Mouse (Mus musculus) small intestine, adult 2 months (tissue): ENCODE measurements around the gene Nek3. TPM values are rescaled to one million over a fixed set of nuclear protein-coding genes. Genes with fewer than 3 reads are reported as not detected.
A peak's percentile ranks its signal among the peaks of the same experiment; 100 is the strongest.

Source experiments
- H3K27ac ChIP-seq: fragments of 200-500 bp; 2 replicates; pipeline ENCODE4 v1.5.1; 2012; ENCODE audit warnings: low read depth, low read length, control low read depth, inconsistent platforms; ENCODE audit not compliant: insufficient read depth
- H3K27me3 ChIP-seq: fragments of 200-500 bp; 2 replicates; pipeline ENCODE4 v1.6.1; 2012; ENCODE audit warnings: mild to moderate bottlenecking, moderate library complexity, low read length, inconsistent platforms; ENCODE audit not compliant: control insufficient read depth, insufficient read depth
- H3K36me3 ChIP-seq: fragments of 200-500 bp; 2 replicates; pipeline ENCODE4 v1.6.1; 2012; ENCODE audit warnings: mild to moderate bottlenecking, low read length, control low read depth, inconsistent platforms; ENCODE audit not compliant: control insufficient read depth, insufficient read depth
- H3K4me1 ChIP-seq: fragments of 200-500 bp; 2 replicates; pipeline ENCODE4 v1.6.1; 2012; ENCODE audit warnings: low read length, inconsistent platforms, mixed read lengths; ENCODE audit not compliant: control insufficient read depth, insufficient read depth, insufficient read length
- H3K4me3 ChIP-seq: fragments of 200-500 bp; 2 replicates; pipeline ENCODE4 v1.5.1; 2012; ENCODE audit warnings: low read depth, mild to moderate bottlenecking, control low read depth, inconsistent platforms, low read length, moderate library complexity
- CTCF ChIP-seq: fragments of 200-500 bp; IDR thresholded peaks from 2 replicates; pipeline ENCODE4 v1.5.1; 2012; ENCODE audit warnings: low read depth, mild to moderate bottlenecking, control low read depth, inconsistent platforms, low read length, moderate library complexity, mixed read lengths; ENCODE audit not compliant: insufficient replicate concordance, insufficient read length; ENCODE audit errors: extremely low read depth
- POLR2A ChIP-seq: fragments of 200-500 bp; IDR thresholded peaks from 2 replicates; pipeline ENCODE4 v1.6.1; 2012; ENCODE audit warnings: low read depth, mild to moderate bottlenecking, control low read depth, inconsistent platforms, low read length, moderate library complexity
- WGBS: fragments of 180-500 bp; shearing (Covaris S2); methylation state at CpG from one replicate; pipeline ENCODE4 v1.1.7; 2018; 5-methylcytosine and 5-hydroxymethylcytosine counted together
- polyA plus RNA-seq: library from polyadenylated mRNA; depleted of rRNA; stranded (reverse); fragments of >200 nt; gene quantifications from 2 replicates; pipeline ENCODE4 v1.2.3, GENCODE M21; 2012; rRNA removed

Gene Nek3
- polyA plus RNA-seq, 1 experiment: 3.2 TPM

GRCm38 (mm10) chr8:22124220-22125152, 41.7 kb downstream of the Nek3 start, which contains the start of gene Nek5:
Nek5 (minus strand) TSS chr8:22125053.
- Histone ChIP-seq H3K4me3 (peak within 1 kb of the TSS; percentile 55), H3K27ac (no peak within 1 kb of the TSS), H3K4me1 (no peaks in the 10 kb centered on the region), H3K36me3 (peaks cover 13% of the 10 kb centered on the region), H3K27me3 (no peaks in the 10 kb centered on the region)
- TF ChIP-seq POLR2A: no peak
- TF ChIP-seq CTCF: peak; percentile 60; the same call in 1 of the 2 replicates
- 1% methylated on average over 29 of the region's 29 CpGs for WGBS

DNA sequence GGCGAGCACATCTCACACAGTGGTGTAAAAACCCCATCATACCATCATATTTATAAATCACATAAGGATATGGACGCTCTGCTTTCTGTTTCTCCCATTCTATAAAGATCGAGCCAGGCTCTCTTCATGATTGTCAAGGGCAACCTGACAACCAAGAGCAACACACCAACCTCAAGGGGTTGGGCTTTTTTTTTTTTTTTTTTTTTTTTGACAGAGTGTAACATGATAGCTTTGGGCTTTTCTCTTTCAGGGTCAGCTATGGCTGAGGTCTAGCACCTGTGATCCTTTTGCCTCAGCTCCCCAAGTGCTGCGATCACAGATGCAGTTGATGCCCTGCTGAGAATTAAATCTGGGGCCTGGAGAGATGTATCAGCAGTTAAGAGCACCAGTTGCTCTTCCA, 59.2 kb downstream of the Nek3 start:
- TF ChIP-seq CTCF (no peak), POLR2A (no peak)
- Histone ChIP-seq H3K27me3 (no peaks in the 10 kb centered on the region), H3K27ac (no peak overlapping the region), H3K4me3 (no peak overlapping the region), H3K4me1 (no peaks in the 10 kb centered on the region), H3K36me3 (no peaks in the 10 kb centered on the region)
- 78% methylated on average over 4 of the region's 4 CpGs for WGBS

DNA sequence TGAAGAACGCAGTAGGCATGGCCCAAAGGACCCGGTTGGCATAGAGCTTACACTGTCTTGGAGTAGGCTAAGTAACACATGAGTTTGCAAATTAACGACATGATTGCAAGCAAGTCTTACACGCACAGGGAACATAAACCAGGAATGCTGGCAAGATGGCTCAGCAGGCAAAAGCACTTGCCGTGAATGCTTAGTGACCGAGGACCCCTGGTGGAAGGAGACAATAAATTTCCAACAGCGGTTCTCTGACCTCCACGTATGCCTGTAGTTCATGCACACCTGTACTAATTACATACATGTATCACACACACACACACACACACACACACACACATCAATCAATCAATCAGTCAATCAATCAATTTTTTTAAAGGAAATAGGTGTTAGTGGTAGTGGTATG, 74.7 kb downstream of the Nek3 start:
- TF ChIP-seq CTCF: peak; percentile 30; the same call in 1 of the 2 replicates
- TF ChIP-seq POLR2A: no peak
- 42% methylated on average over 8 of the region's 8 CpGs for WGBS
- H3K36me3 ChIP-seq: no peaks in the 10 kb centered on the region
- no peaks in the 10 kb centered on the region for H3K4me1 ChIP-seq
- H3K27me3 ChIP-seq: no peaks in the 10 kb centered on the region
- no peak overlapping the region for H3K4me3 ChIP-seq
- no peak overlapping the region for H3K27ac ChIP-seq

DNA sequence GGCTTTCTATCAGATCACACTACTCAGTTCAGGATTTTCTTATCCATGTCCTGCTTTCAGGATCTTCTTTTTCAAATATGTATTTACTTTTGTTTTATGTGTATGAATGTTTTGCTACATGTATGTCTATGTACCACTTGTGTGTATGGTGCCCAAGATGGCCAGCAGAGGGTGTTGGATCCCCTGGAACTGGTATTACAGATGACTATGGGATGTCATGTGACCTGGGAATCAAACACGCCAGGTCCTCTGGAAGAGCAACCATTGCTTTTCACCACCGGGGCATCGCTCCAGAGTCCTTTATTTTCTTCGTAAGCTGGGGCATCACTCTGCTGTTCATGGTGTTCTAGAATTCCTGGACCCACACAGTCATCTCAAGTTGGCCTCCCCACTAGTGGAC, 77.0 kb downstream of the Nek3 start:
- Histone ChIP-seq H3K4me1 (no peaks in the 10 kb centered on the region), H3K4me3 (no peak overlapping the region), H3K27ac (no peak overlapping the region), H3K27me3 (no peaks in the 10 kb centered on the region), H3K36me3 (no peaks in the 10 kb centered on the region)
- 96% methylated on average over 4 of the region's 4 CpGs for WGBS
- TF ChIP-seq CTCF (no peak), POLR2A (no peak)

GRCm38 (mm10) chr8:22079313-22080007, 86.8 kb downstream of the Nek3 start:
- Histone ChIP-seq H3K27me3 (no peaks in the 10 kb centered on the region), H3K27ac (no peak overlapping the region), H3K36me3 (no peaks in the 10 kb centered on the region), H3K4me1 (no peaks in the 10 kb centered on the region), H3K4me3 (no peak overlapping the region)
- WGBS: 69% methylated on average over 9 of the region's 9 CpGs
- TF ChIP-seq CTCF (no peak), POLR2A (no peak)

Other genes with a start within 250 kb of the Nek3 start
- gene Defb15, start 233.7 kb downstream of the Nek3 start, polyA plus RNA-seq: not detected in 2 replicates
- not detected in 2 replicates for gene Defb35, start 228.1 kb downstream of the Nek3 start, polyA plus RNA-seq
- not detected in 2 replicates for gene Defb13, start 219.7 kb downstream of the Nek3 start, polyA plus RNA-seq
- not detected in 2 replicates for gene Fam90a1a, start 207.7 kb downstream of the Nek3 start, polyA plus RNA-seq
- gene Ccdc70, start 196.7 kb downstream of the Nek3 start, polyA plus RNA-seq: not detected in 2 replicates
- 5.5 and 5.7 TPM in 2 replicates for gene Atp7b, start 106.1 kb downstream of the Nek3 start, polyA plus RNA-seq
- gene Alg11, start 105.7 kb downstream of the Nek3 start, polyA plus RNA-seq: 0.95 and 1.3 TPM in 2 replicates
- not detected in 2 replicates for gene Nek5, start 41.4 kb downstream of the Nek3 start, polyA plus RNA-seq
- gene Ckap2, start 19.4 kb upstream of the Nek3 start, polyA plus RNA-seq: 1.0 and 2.1 TPM in 2 replicates
- 3.0 and 6.5 TPM in 2 replicates for gene Vps36, start 26.4 kb upstream of the Nek3 start, polyA plus RNA-seq
- gene Thsd1, start 60.9 kb upstream of the Nek3 start, polyA plus RNA-seq: 0.56 and 0.90 TPM in 2 replicates
- not detected in 2 replicates for gene Tpte, start 117.0 kb upstream of the Nek3 start, polyA plus RNA-seq
- gene Slc25a15, start 232.2 kb upstream of the Nek3 start, polyA plus RNA-seq: 13.3 and 52.2 TPM in 2 replicates
- gene Mrps31, start 244.9 kb upstream of the Nek3 start, polyA plus RNA-seq: 1.4 and 2.5 TPM in 2 replicates